Mouse (Mus musculus) yolk sac, embryonic 10.5 days (tissue): ENCODE data around the gene Dclre1a.
A peak's percentile ranks its signal among the peaks of the same experiment; 100 is the strongest.

Experiments
- DNase-seq: peaks from one replicate; pipeline ENCODE4 v3.0.0-alpha.2; 2017; ENCODE audit warnings: low spot score

Dclre1a gene

GRCm38 (mm10) chr19:56547456-56548229 lies at the start of gene Dclre1a:
TSS of gene Dclre1a (minus strand) at chr19:56548222.
- DNase-seq: no peak

DNA sequence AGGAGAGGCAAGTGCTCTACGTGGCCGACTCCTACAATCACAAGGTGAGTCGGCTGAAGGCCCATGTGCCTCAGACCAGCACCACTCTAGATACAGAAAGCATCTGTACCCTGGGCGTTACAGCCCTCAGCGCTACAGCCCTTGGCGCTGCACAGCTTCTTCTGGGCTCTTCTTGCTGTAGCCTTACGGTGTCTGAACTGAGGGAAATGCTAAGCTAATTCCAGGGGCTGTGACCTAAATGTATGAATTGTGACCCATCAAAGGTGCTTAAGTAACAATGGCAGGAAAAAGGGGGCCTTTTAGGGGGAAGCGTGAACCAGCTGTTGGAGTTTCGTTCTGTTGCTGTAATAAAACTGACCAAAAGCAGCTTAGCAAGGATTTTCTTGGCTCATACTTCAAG lies 44.5 kb upstream of the Dclre1a start:
- no peak for DNase-seq

GRCm38 (mm10) chr19:56590250-56590649 lies 42.2 kb upstream of the Dclre1a start:
- DNase-seq: no peak

- DNase-seq: no peak
These were observed 41.4 kb upstream of the Dclre1a start for GRCm38 (mm10) chr19:56589455-56589854.

- no peak for DNase-seq
These were observed 41.0 kb upstream of the Dclre1a start for GRCm38 (mm10) chr19:56589008-56589407.

DNA sequence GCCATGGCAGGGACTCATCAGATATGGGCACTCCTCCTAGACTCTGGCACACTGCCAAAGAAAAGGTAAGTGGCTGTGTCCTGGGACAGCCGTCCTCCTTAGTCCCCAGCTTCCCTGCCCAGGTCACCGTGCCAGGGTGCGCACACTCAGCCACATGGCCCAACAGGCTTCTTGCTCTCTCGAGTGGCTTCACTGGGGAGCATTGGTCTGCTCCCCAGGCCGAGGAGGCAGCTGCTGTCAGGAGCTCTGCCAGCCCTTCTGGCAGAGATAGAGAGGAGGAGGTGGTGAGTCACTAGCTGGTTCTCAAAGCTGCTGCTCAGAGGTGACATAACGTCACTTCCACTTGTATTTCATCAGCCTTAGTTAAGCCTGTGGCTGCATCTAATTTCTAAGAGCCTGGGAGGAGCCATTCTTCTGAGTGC lies 40.2 kb upstream of the Dclre1a start:
- no peak for DNase-seq

- no peak for DNase-seq
These were observed 38.3 kb upstream of the Dclre1a start for GRCm38 (mm10) chr19:56586320-56586719.

DNA sequence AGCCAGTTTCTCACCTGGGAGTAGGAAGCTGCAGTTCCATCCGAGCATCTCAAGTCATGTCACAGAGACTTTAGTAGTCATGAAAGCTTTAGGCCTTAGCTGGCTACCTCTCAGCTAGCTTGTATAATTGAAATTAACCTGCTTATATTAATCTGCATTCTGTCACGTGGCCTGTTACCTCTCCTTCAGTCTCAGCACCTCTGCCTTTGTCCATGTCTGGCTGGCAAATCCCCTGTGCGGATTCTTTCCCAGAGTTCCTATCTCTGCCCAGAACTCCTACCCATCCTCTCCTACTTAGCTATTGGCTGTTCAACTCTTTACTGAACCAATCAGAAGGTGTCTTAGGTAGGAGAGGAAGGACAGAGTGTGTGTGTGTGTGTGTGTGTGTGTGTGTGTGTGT lies 36.3 kb upstream of the Dclre1a start:
- no peak for DNase-seq

- no peak for DNase-seq
These were observed 35.8 kb upstream of the Dclre1a start for GRCm38 (mm10) chr19:56583785-56584184.

DNA sequence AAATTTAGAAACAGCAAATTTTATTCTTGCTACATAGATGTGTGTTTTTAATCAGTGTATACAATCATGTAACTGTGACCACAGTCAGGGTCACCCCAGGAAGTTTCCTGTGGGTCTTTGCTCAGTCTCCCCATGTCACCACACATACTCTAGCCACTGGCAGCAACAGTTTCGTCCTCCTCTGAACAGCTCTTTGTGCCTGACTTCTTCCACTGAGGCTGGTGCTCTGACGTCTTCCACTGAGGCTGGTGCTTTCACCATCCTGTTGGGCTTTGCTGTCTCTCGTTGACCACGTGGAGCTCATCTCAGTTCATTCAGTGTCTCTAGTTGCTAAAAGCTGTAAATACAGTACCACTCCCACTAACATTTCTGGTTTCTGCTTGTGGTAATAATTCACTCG lies 34.0 kb upstream of the Dclre1a start:
- DNase-seq: no peak

DNA sequence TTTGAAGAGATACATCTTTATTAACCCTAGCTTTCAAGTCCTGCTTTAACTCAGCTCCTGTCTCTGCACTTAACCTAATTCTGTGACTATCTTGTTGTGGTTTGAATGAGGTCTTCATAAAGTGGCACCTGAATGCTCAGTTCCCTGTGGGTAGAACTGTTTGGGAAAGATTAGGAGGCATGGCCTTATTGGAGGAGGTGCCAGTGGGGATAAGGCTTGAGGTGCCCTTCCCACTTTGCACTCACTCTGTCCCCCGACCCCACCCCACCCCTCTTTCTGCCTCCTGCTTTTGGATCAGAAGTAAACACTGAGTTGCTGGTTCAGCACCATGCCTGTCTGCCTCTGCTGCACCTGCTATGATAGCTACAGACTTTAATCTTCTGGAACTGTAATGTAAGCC lies 29.8 kb upstream of the Dclre1a start:
- DNase-seq: no peak

DNA sequence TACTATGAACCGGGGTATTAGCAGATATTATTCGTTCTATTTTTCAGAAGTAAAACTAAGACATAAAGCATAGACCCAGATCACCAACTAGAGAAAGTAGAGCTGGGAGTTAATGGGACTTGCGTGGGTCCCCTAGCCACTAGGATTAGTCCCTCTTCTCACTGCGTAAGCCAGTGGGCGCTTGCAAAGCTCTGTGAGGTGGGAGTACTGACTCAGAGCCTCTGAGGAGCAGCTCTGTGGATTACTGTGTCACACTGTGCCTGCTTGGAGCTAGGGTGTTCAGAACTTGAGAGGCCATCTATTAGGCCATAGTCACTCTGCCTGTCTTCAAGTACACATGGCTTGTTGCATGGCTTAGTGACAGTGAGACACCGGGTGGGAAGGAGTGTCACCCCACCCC lies 25.2 kb upstream of the Dclre1a start:
- DNase-seq: no peak

DNA sequence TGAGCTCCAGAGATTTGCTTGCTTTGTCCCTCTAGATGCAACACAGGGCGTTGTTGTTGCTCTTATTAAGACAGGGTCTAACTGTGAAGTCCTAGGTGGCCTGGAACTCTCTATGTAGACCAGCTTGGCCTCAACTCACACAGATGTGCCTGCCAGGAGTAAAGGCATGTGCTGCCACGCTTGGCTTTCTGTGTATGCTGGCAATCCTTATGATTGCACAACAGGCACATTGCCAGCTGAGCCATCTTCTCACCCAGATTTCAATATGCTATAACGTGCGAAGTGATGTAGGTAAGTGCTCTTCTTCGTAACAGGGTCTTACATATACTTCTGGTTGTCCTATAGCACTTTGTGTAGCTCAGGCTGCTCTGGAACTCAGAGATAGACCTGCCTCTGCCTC lies 23.9 kb upstream of the Dclre1a start:
- no peak for DNase-seq

DNA sequence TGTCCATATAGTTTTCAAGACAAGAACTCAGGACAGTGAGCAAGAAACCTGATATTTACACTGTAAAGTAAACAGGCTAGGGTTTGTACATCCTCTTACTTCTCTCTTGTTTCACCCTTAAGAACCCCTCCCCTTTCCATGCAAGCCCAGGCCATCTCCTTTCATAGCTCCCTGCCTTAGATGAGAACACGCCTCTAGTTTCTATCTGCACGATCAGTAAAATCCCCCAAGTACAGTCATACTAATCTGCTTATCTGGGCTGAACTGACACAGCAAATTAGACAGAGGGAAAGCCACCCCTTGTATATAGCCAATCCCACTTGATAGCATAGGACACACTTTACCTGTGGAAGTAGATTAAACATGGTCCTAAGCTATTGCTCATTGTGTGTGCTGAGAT lies 23.2 kb upstream of the Dclre1a start:
- no peak for DNase-seq

- DNase-seq: no peak
These were observed 22.8 kb upstream of the Dclre1a start for GRCm38 (mm10) chr19:56570781-56571180.

- DNase-seq: no peak
These were observed 18.9 kb upstream of the Dclre1a start for GRCm38 (mm10) chr19:56566940-56567339.

DNA sequence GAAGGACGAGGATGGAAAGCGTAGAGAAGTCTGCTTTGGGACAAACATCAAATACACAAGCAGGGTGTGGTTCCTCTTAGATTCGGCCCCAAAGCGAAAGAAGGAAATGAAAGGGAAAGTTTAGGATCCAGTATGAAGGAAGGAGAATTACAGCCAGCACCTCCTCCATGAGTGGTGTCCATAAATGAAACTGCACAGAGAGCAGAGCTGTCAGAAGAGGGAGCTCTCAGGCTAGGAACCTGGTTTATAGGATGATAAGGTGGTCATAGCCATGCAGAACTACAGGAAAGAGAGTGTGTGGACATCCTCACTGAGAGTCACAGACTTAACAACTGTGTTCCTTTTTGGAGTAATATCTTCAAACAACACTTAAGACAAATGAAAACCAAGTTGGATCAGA lies 18.0 kb upstream of the Dclre1a start:
- no peak for DNase-seq

GRCm38 (mm10) chr19:56565358-56565757 lies 17.3 kb upstream of the Dclre1a start:
- no peak for DNase-seq

DNA sequence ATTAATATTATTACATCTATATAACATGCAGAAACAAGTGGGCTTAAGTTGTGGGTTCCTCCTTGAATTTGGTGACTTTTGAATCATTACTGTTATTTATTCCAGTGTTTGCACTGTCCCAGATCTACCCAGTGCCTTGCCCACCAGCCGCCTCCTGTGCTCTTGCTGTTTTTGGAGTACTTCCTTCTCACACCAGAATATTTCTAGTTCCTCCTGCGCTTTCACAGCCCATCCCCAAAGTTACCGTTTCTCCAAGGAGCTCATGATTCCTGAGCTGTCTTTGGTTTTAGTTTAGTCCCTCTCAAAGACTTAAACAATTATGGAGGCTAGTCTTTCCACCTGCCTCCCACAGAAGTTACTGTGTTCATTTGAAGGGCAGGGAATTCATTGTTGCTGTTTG lies 15.4 kb upstream of the Dclre1a start:
- DNase-seq: no peak

DNA sequence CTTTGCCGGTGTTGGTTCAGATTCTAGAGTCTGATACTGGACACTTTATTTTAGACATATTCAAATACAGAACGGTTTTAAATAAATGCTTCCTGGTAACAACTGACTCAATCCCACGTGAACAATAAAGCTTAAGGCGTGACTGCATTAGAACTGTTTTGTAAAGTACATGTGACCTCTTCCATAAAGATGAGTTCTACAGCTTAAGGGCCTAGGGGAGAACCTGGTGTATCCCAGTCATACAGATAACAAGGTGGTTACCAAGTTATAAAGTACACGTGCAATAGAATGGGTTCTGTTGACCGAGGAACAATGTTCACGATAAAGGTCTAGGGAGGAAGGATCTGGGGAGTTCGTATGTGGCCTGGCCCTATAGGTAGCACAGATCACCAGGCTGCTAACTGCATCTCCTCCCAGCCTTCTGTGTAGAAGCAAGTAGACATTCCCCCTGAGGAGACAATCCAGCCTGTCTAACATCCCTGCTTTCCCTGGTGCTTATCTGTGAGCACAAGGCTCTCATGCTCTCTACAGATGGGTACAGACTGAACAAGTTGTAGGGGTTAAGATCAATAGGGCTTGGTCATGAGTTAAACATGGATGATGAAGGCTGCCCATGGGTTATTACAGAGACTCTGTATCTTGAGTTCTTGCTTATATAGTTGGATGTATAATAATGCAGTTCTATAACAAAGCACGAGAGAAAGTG lies 14.6 kb upstream of the Dclre1a start:
- DNase-seq: no peak

- DNase-seq: no peak
These were observed 8.0 kb upstream of the Dclre1a start for GRCm38 (mm10) chr19:56555972-56556371.

DNA sequence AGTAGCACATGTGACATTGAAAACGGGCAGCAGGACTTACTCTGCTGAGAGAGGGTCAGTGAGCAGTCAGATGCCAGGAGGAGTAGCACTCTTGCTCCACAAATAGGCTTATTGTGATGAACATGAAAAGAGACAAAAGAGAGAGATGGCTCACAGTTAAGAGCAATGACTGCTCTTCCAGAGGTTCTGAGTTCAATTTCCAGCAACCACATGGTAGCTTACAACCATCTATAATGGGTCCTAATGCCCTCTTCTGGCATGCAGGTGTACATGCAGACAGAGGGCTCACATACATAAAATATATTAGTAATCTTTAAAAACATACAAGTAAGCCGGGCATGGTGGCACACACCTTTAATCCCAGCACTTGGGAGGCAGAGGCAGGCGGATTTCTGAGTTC lies 5.2 kb upstream of the Dclre1a start:
- no peak for DNase-seq

DNA sequence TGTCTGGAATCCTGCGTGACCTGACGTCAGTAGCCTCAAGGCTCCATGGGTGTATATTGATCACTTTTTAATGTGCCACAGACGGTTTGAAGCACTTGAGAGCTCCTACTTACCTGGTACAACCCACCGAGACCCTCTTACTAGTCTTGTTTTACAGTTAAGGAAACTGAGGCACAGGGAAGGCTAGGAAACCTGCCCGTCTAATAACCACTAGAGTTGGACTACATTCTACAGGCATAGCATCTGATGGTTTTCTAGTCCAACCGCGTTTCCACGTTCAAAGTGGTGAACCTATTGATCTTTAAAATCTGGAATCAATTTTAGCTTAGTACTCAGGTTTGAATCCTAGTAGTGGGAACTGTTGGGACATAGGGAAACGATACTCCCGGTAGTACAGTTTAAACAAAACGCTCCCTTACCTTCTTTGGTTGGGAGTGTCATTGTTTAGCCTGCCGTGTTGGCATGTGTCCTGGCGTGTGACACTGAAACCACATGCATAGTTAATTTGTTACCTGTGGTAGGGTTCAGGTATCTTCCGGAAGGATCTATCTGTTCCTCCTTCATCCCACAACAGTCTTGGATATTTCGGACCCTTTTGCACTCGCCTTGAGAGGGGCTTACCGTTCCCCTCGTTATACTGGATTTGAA lies 1.1 kb upstream of the Dclre1a start:
- DNase-seq: peak; percentile 33
